8 mouse cellular contexts compared by ENCODE assay signal in genomic region chr14:121053020-121053518, GRCm38 (mm10). TPM values are rescaled to one million over a fixed set of nuclear protein-coding genes. Genes with fewer than 3 reads are reported as not detected.
DNase-seq lines count a peak whose midpoint lies in the region; ATAC-seq lines count a peak whose summit lies in the region.

No protein-coding gene starts in this region.

- H3K4me2 ChIP-seq in forebrain, embryonic 13.5 days: peak overlapping the region; percentile 26
- H3K4me2 ChIP-seq in liver, embryonic 11.5 days: peak overlapping the region; percentile 53
- H3K4me2 ChIP-seq in neural tube, embryonic 13.5 days: peak overlapping the region; percentile 27; the same call in 1 of the 2 replicates

- intact Hi-C loops in left cerebral cortex, postnatal 36 days (cut with DNase I): no loop called here

- ATAC-seq in forebrain, embryonic 13.5 days: no peak
- ATAC-seq in liver, embryonic 11.5 days (replicated peaks; ENCODE audit: low FRiP score): peak; percentile 77
- peak; percentile 40; the same call in 1 of the 2 replicates for ATAC-seq in neural tube, embryonic 13.5 days (ENCODE audit: low read depth)

- no peak overlapping the region for H3K9ac ChIP-seq in forebrain, embryonic 13.5 days
- H3K9ac ChIP-seq in liver, embryonic 11.5 days (ENCODE audit: low read depth, low read length): no peak overlapping the region
- 0 out of 2 replicates have a peak overlapping the region, but pooled peaks have one; percentile 5 for H3K9ac ChIP-seq in neural tube, embryonic 13.5 days

- H3K36me3 ChIP-seq in forebrain, embryonic 13.5 days (ENCODE audit: poor library complexity, severe bottlenecking): no peaks in the 10 kb centered on the region
- H3K36me3 ChIP-seq in liver, embryonic 11.5 days (ENCODE audit: control insufficient read depth, insufficient read depth, low read length): no peaks in the 10 kb centered on the region; the same call in 1 of the 2 replicates
- no peaks in the 10 kb centered on the region for H3K36me3 ChIP-seq in neural tube, embryonic 13.5 days

- no peak overlapping the region for H3K4me3 ChIP-seq in forebrain, embryonic 13.5 days
- 0 out of 2 replicates have a peak overlapping the region, but pooled peaks have one; percentile 3 for H3K4me3 ChIP-seq in liver, embryonic 11.5 days (ENCODE audit: low read depth, low read length)
- H3K4me3 ChIP-seq in neural tube, embryonic 13.5 days: no peak overlapping the region

- no peaks in the 10 kb centered on the region for H3K27me3 ChIP-seq in forebrain, embryonic 13.5 days
- no peaks in the 10 kb centered on the region for H3K27me3 ChIP-seq in liver, embryonic 11.5 days (replicated peaks; ENCODE audit: control insufficient read depth, insufficient read depth, low read length)
- H3K27me3 ChIP-seq in neural tube, embryonic 13.5 days: no peaks in the 10 kb centered on the region

- peaks cover 20% of the 10 kb centered on the region for H3K4me1 ChIP-seq in forebrain, embryonic 13.5 days
- H3K4me1 ChIP-seq in liver, embryonic 11.5 days (replicated peaks; ENCODE audit: control insufficient read depth, insufficient read depth, low read length): peaks cover 30% of the 10 kb centered on the region
- peaks cover 26% of the 10 kb centered on the region for H3K4me1 ChIP-seq in neural tube, embryonic 13.5 days (replicated peaks)

- peak; percentile 49 for DNase-seq in gastrocnemius, adult 18-20 months (ENCODE audit: low spot score)
- DNase-seq in gastrocnemius, postnatal 10 days: no peak
- DNase-seq in induced T-regulatory cell, adult 2 months (ENCODE audit: low read depth): peak; percentile 24
- no peak for DNase-seq in liver, embryonic 11.5 days (ENCODE audit: low spot score)
- no peak for DNase-seq in left cerebral cortex, postnatal 36 days (ENCODE audit: low spot score in 2 of 2)
- no peak for DNase-seq in left cerebral cortex, adult 9 months (ENCODE audit: low spot score in 2 of 2)

- no peaks in the 10 kb centered on the region for H3K9me3 ChIP-seq in forebrain, embryonic 13.5 days (replicated peaks)
- H3K9me3 ChIP-seq in liver, embryonic 11.5 days (ENCODE audit: control insufficient read depth, low read length): no peaks in the 10 kb centered on the region
- no peaks in the 10 kb centered on the region for H3K9me3 ChIP-seq in neural tube, embryonic 13.5 days

- no peak overlapping the region for H3K27ac ChIP-seq in forebrain, embryonic 13.5 days
- peak overlapping the region; percentile 79 for H3K27ac ChIP-seq in liver, embryonic 11.5 days (ENCODE audit: low read depth, low read length)
- H3K27ac ChIP-seq in neural tube, embryonic 13.5 days (replicated peaks): 0 out of 2 replicates have a peak overlapping the region, but pooled peaks have one; percentile 19

- WGBS in forebrain, embryonic 13.5 days: 3% methylated on average over 5 of the region's 5 CpGs
- WGBS in liver, embryonic 11.5 days: 15% methylated on average over 5 of the region's 5 CpGs
- whole genome bisulfite sequencing in neural tube, embryonic 13.5 days: 3% methylated on average over 5 of the region's 5 CpGs

RNA-seq across cellular contexts. Expression of gene Farp1, which starts 18.1 kb away (rescaled TPM):
- total RNA-seq in gastrocnemius, adult 18-20 months (2021): 1 to 10 TPM; 5.3 to 6.1 TPM
- 10 to 100 TPM; 17.5 to 27.5 TPM for total RNA-seq in gastrocnemius, postnatal 10 days (2021)
- polyA plus RNA-seq in forebrain, embryonic 13.5 days (2015; fragmentation: Nextera tagmentation; extraction: Ambion mirVana): 15.9 and 17.7 TPM in 2 replicates
- polyA plus RNA-seq in liver, embryonic 11.5 days (2014; fragmentation: Nextera tagmentation; extraction: Ambion mirVana): 14.9 and 17.6 TPM in 2 replicates
- polyA plus RNA-seq in neural tube, embryonic 13.5 days (2015; fragmentation: Nextera tagmentation; extraction: Ambion mirVana): 21.0 and 21.2 TPM in 2 replicates
- 100 to 1,000 TPM; 130 to 160 TPM for total RNA-seq in left cerebral cortex, postnatal 36 days (2021)

Comparison
In these comparisons a context has a peak if more than half of its experiments do, and no peak if none do; other contexts are left out.
1. DNase-seq: peak in gastrocnemius, adult 18-20 months (single experiment) and induced T-regulatory cell, adult 2 months (single experiment); none in gastrocnemius, postnatal 10 days (single experiment), liver, embryonic 11.5 days (single experiment), left cerebral cortex, postnatal 36 days (0 of 2) and left cerebral cortex, adult 9 months (0 of 2).
2. RNA of gene Farp1, which starts 18.1 kb away (total RNA-seq): 130 to 160 TPM in left cerebral cortex, postnatal 36 days; 17.5 to 27.5 TPM in gastrocnemius, postnatal 10 days and 5.3 to 6.1 TPM in gastrocnemius, adult 18-20 months; every median in the first group is over 4 times any median in the second.
3. Peak in every context shown above with its lines, with median percentiles within 50 percentile points of each other: H3K4me2 ChIP-seq.